ENCODE assay signal across 31 mouse cellular contexts in genomic region chr8:8762354-8762753, GRCm38 (mm10).
DNase-seq lines count a peak whose midpoint lies in the region; ATAC-seq and TF ChIP-seq lines count a peak whose summit lies in the region.
"Had no signal": no experiment of that assay in that cellular context is flagged by ENCODE, and none has a peak within 500 bp of the region (broad histone marks: within the 10 kb centered on the region; RNA-seq: fewer than 3 reads in every experiment).

No protein-coding gene starts in this region.

- H3K27ac ChIP-seq in hindbrain, embryonic 14.5 days, result 0 out of 2 replicates have a peak overlapping the region, but pooled peaks have one; percentile 16
- H3K27ac ChIP-seq in hindbrain, embryonic 12.5 days, result no peak overlapping the region
- H3K27ac ChIP-seq in midbrain, postnatal 0 days (ENCODE audit: low read depth, low read length), result no peak overlapping the region
- H3K27ac ChIP-seq: embryonic facial prominence, embryonic 13.5 days; gastrocnemius, adult 2 months; liver, embryonic 14.5 days; stomach, postnatal 0 days had no signal

- H3K4me2 ChIP-seq in hindbrain, embryonic 14.5 days (replicated peaks), result no peak overlapping the region
- H3K4me2 ChIP-seq in hindbrain, embryonic 12.5 days (replicated peaks), result no peak overlapping the region
- H3K4me2 ChIP-seq in midbrain, postnatal 0 days (ENCODE audit: low read depth, low read length, poor library complexity, severe bottlenecking), result no peak overlapping the region
- H3K4me2 ChIP-seq: embryonic facial prominence, embryonic 13.5 days; heart, embryonic 11.5 days had no signal

- no peaks in the 10 kb centered on the region for H3K9me3 ChIP-seq in hindbrain, embryonic 14.5 days (ENCODE audit: control insufficient read depth, low read length)
- H3K9me3 ChIP-seq in hindbrain, embryonic 12.5 days (replicated peaks), result no peaks in the 10 kb centered on the region
- no peaks in the 10 kb centered on the region for H3K9me3 ChIP-seq in midbrain, postnatal 0 days (ENCODE audit: low read length)
- H3K9me3 ChIP-seq: embryonic facial prominence, embryonic 13.5 days had no signal

- ATAC-seq in hindbrain, embryonic 14.5 days (ENCODE audit: low FRiP score), result 0 out of 2 replicates have a peak, but pooled peaks have one; percentile 11
- ATAC-seq in hindbrain, embryonic 12.5 days (ENCODE audit: low FRiP score), result no peak
- ATAC-seq in midbrain, postnatal 0 days (ENCODE audit: low FRiP score), result peak; percentile 52; the same call in 1 of the 2 replicates
- no peak for ATAC-seq in megakaryocyte progenitor cell, adult 5-6 weeks (replicated peaks; ENCODE audit: poor library complexity)
- ATAC-seq: activated CD4-positive, CD25-positive, alpha-beta regulatory T cell, adult 4 months; inflammation-experienced regulatory T-cells, adult 6 months had no signal

- H3K4me3 ChIP-seq in hindbrain, embryonic 14.5 days (replicated peaks; ENCODE audit: low read length), result no peak overlapping the region
- no peak overlapping the region for H3K4me3 ChIP-seq in hindbrain, embryonic 12.5 days
- no peak overlapping the region for H3K4me3 ChIP-seq in midbrain, postnatal 0 days (ENCODE audit: low read depth, low read length)
- H3K4me3 ChIP-seq: embryonic facial prominence, embryonic 13.5 days; gastrocnemius, adult 2 months had no signal

- no peak for TF ChIP-seq CTCF in brain, embryonic 14.5 days (IDR thresholded peaks at IDR 0.05; ENCODE audit: borderline replicate concordance, extremely low read depth, insufficient read depth, insufficient read length)
- TF ChIP-seq CTCF in midbrain, postnatal 0 days (IDR thresholded peaks at IDR 0.05), result 0 out of 2 replicates have a peak, but pooled peaks have one; percentile 14

- 60% methylated on average over 12 of the region's 12 CpGs for WGBS in hindbrain, embryonic 14.5 days
- 78% methylated on average over 12 of the region's 12 CpGs for WGBS in hindbrain, embryonic 12.5 days
- WGBS in midbrain, postnatal 0 days, result 36% methylated on average over 12 of the region's 12 CpGs

- H3K36me3 ChIP-seq in hindbrain, embryonic 14.5 days (replicated peaks; ENCODE audit: control insufficient read depth, insufficient read depth), result no peaks in the 10 kb centered on the region
- no peaks in the 10 kb centered on the region for H3K36me3 ChIP-seq in hindbrain, embryonic 12.5 days
- no peaks in the 10 kb centered on the region for H3K36me3 ChIP-seq in midbrain, postnatal 0 days (ENCODE audit: insufficient read depth, low read length)
- H3K36me3 ChIP-seq: embryonic facial prominence, embryonic 13.5 days had no signal

- H3K4me1 ChIP-seq in hindbrain, embryonic 14.5 days (replicated peaks; ENCODE audit: control insufficient read depth, insufficient read depth, low read length), result 0 out of 2 replicates have a peak, but pooled peaks cover 4% of the 10 kb centered on the region
- H3K4me1 ChIP-seq in hindbrain, embryonic 12.5 days, result no peaks in the 10 kb centered on the region
- H3K4me1 ChIP-seq in midbrain, postnatal 0 days (ENCODE audit: insufficient read depth, low read length), result peaks cover 3% of the 10 kb centered on the region; the same call in 1 of the 2 replicates

- H3K9ac ChIP-seq in hindbrain, embryonic 14.5 days, result no peak overlapping the region
- H3K9ac ChIP-seq in hindbrain, embryonic 12.5 days, result no peak overlapping the region
- H3K9ac ChIP-seq in midbrain, postnatal 0 days (replicated peaks; ENCODE audit: low read length, poor library complexity, severe bottlenecking), result no peak overlapping the region
- H3K9ac ChIP-seq: embryonic facial prominence, embryonic 13.5 days; liver, embryonic 14.5 days had no signal

- TF ChIP-seq POLR2A in brain, embryonic 14.5 days (IDR thresholded peaks at IDR 0.05; ENCODE audit: borderline replicate concordance, extremely low read depth, insufficient read depth, insufficient read length, poor library complexity, severe bottlenecking), result no peak

- no peaks in the 10 kb centered on the region for H3K27me3 ChIP-seq in hindbrain, embryonic 14.5 days (ENCODE audit: control insufficient read depth, insufficient read depth, low read length)
- H3K27me3 ChIP-seq in hindbrain, embryonic 12.5 days, result no peaks in the 10 kb centered on the region
- no peaks in the 10 kb centered on the region for H3K27me3 ChIP-seq in midbrain, postnatal 0 days (ENCODE audit: insufficient read depth, low read length)

- no peak for DNase-seq in hindbrain, embryonic 14.5 days (ENCODE audit: low spot score)
- DNase-seq in R1 (ENCODE audit: low read depth, low spot score), result peak; percentile 19
- peak; percentile 59 for DNase-seq in brain, embryonic 14.5 days (ENCODE audit: low read depth)
- DNase-seq in midbrain, postnatal 0 days (ENCODE audit: low spot score), result peak; percentile 48
- no peak for DNase-seq in right cerebral cortex, postnatal 25 days
- DNase-seq: adrenal gland, adult 2 months; adrenal gland, postnatal 36 days; B cell, adult 2 months; cerebellum, adult 8-10 months; gastrocnemius, adult 2 months; gastrocnemius, postnatal 36 days; heart, adult 18-20 months; heart, postnatal 36 days; kidney, adult 11 months; kidney, postnatal 14 days; layer of hippocampus, adult 9-11 months; liver; lung, adult 2 months; lung, postnatal 10 days; right cerebral cortex, adult 18-20 months; right cerebral cortex, postnatal 4 days; thymus, adult 18-20 months; thymus, postnatal 25 days had no signal

Comparison
In these comparisons a context has a peak if more than half of its experiments do, and no peak if none do; other contexts are left out.
1. ATAC-seq: peak in hindbrain, embryonic 14.5 days (single experiment) and midbrain, postnatal 0 days (single experiment); none in hindbrain, embryonic 12.5 days (single experiment) and megakaryocyte progenitor cell, adult 5-6 weeks (single experiment).
2. DNase-seq: peak in R1 (single experiment), brain, embryonic 14.5 days (single experiment) and midbrain, postnatal 0 days (single experiment); none in hindbrain, embryonic 14.5 days (single experiment) and right cerebral cortex, postnatal 25 days (single experiment).